Mouse (Mus musculus) ovary, adult 18-20 months (tissue): ENCODE results near the gene B3galt1.

Experiments
- DNase-seq: peaks from one replicate; pipeline ENCODE4 v3.0.0; 2022; ENCODE audit warnings: low spot score, mixed read lengths

The B3galt1 gene

GRCm38 (mm10) chr2:68061341-68061740, 495.7 kb downstream of the B3galt1 start:
- no peak for DNase-seq

GRCm38 (mm10) chr2:68079426-68080360, 514.0 kb downstream of the B3galt1 start:
- no peak for DNase-seq

- no peak for DNase-seq
These were observed 515.2 kb downstream of the B3galt1 start for GRCm38 (mm10) chr2:68080872-68081280.

- DNase-seq, result no peak
These were observed 518.8 kb downstream of the B3galt1 start for GRCm38 (mm10) chr2:68084483-68084882.

GRCm38 (mm10) chr2:68086101-68086500, 520.4 kb downstream of the B3galt1 start:
- no peak for DNase-seq

- DNase-seq, result no peak
These were observed 525.9 kb downstream of the B3galt1 start for GRCm38 (mm10) chr2:68091559-68091958.

GRCm38 (mm10) chr2:68104641-68105040, 539.0 kb downstream of the B3galt1 start:
- no peak for DNase-seq

GRCm38 (mm10) chr2:68118076-68118475, 552.4 kb downstream of the B3galt1 start:
- DNase-seq, result no peak

- DNase-seq, result no peak
These were observed 559.1 kb downstream of the B3galt1 start for GRCm38 (mm10) chr2:68124751-68125150.

- DNase-seq, result no peak
These were observed 575.4 kb downstream of the B3galt1 start for GRCm38 (mm10) chr2:68141094-68141493.

- no peak for DNase-seq
These were observed 577.6 kb downstream of the B3galt1 start for GRCm38 (mm10) chr2:68143292-68143691.

- no peak for DNase-seq
These were observed 594.1 kb downstream of the B3galt1 start for GRCm38 (mm10) chr2:68159751-68160150.

- DNase-seq, result no peak
These were observed 594.9 kb downstream of the B3galt1 start for GRCm38 (mm10) chr2:68160566-68160965.

- DNase-seq, result no peak
These were observed 596.3 kb downstream of the B3galt1 start for GRCm38 (mm10) chr2:68162012-68162411.

GRCm38 (mm10) chr2:68171306-68171705, 605.6 kb downstream of the B3galt1 start:
- DNase-seq, result no peak
